Mouse (Mus musculus) stomach, embryonic 15.5 days (tissue): Measurements from ENCODE around the gene Gnai2. TPM values are rescaled to one million over a fixed set of nuclear protein-coding genes. Genes with fewer than 3 reads are reported as not detected.

ENCODE experiments used
- ATAC-seq: fragments of 200-750 bp; cut with Nextera tagmentation; 2 replicates; pipeline ENCODE4 v1.8.0; 2017; ENCODE audit warnings: low read depth, moderate number of reproducible peaks, moderate TSS enrichment; ENCODE audit not compliant: insufficient read depth, low FRiP score
- H3K27ac ChIP-seq: fragments of 300-500 bp; sonication (generic); 2 replicates; pipeline ENCODE4 v1.5.1; 2015; ENCODE audit warnings: mild to moderate bottlenecking, inconsistent platforms
- H3K27me3 ChIP-seq: fragments of 300-500 bp; sonication (generic); replicated peaks from 2 replicates; pipeline ENCODE4 v1.6.1; 2015; ENCODE audit warnings: inconsistent platforms
- H3K36me3 ChIP-seq: fragments of 300-500 bp; sonication (generic); 2 replicates; pipeline ENCODE4 v1.6.1; 2015; ENCODE audit warnings: inconsistent platforms
- H3K4me1 ChIP-seq: fragments of 300-500 bp; sonication (generic); 2 replicates; pipeline ENCODE4 v1.6.1; 2015; ENCODE audit warnings: inconsistent platforms
- H3K4me2 ChIP-seq: fragments of 300-500 bp; sonication (generic); 2 replicates; pipeline ENCODE4 v1.6.1; 2015; ENCODE audit warnings: mild to moderate bottlenecking, inconsistent platforms
- H3K4me3 ChIP-seq: fragments of 300-500 bp; sonication (generic); replicated peaks from 2 replicates; pipeline ENCODE4 v1.5.1; 2015; ENCODE audit warnings: inconsistent platforms
- H3K9ac ChIP-seq: fragments of 300-500 bp; sonication (generic); 2 replicates; pipeline ENCODE4 v1.6.1; 2015; ENCODE audit warnings: inconsistent platforms
- H3K9me3 ChIP-seq: fragments of 300-500 bp; sonication (generic); 2 replicates; pipeline ENCODE4 v1.6.1; 2016; ENCODE audit warnings: inconsistent platforms
- WGBS: fragments of 180-500 bp; shearing (Covaris S2); methylation state at CpG from one replicate; pipeline ENCODE4 v1.1.7; 2015; 5-methylcytosine and 5-hydroxymethylcytosine counted together
- polyA plus RNA-seq: library from polyadenylated mRNA; unstranded; fragments of >200 nt; fragmentation: Nextera tagmentation; extraction: Ambion mirVana; gene quantifications from 2 replicates; pipeline ENCODE4 v1.2.1, GENCODE M21; 2015

The Gnai2 gene
- polyA plus RNA-seq, 1 experiment from 2014 or later = 371 TPM

GRCm38 (mm10) chr9:107668916-107669315 lies 33.7 kb upstream of the Gnai2 start:
- Histone ChIP-seq H3K9me3 (no peaks in the 10 kb centered on the region), H3K36me3 (no peaks in the 10 kb centered on the region), H3K4me2 (no peak overlapping the region), H3K9ac (no peak overlapping the region), H3K4me1 (peaks cover 16% of the 10 kb centered on the region), H3K27me3 (peaks cover 14% of the 10 kb centered on the region), H3K4me3 (no peak overlapping the region), H3K27ac (peak overlapping the region; percentile 49; the same call in 1 of the 2 replicates)
- ATAC-seq = no peak; the same call in 1 of the 2 replicates
- WGBS = 68% methylated on average over 3 of the region's 3 CpGs

- Histone ChIP-seq H3K9ac (no peak overlapping the region), H3K36me3 (no peaks in the 10 kb centered on the region), H3K4me3 (no peak overlapping the region), H3K9me3 (no peaks in the 10 kb centered on the region), H3K27me3 (peaks cover 14% of the 10 kb centered on the region), H3K27ac (peak overlapping the region; percentile 40; the same call in 1 of the 2 replicates), H3K4me2 (peak overlapping the region; percentile 92), H3K4me1 (peaks cover 16% of the 10 kb centered on the region)
- no peak for ATAC-seq
- 52% methylated on average over 8 of the region's 8 CpGs for WGBS
These were observed 32.8 kb upstream of the Gnai2 start for GRCm38 (mm10) chr9:107668011-107668410.

GRCm38 (mm10) chr9:107667219-107667618 lies 32.1 kb upstream of the Gnai2 start:
- peaks cover 14% of the 10 kb centered on the region for H3K27me3 ChIP-seq
- WGBS = under 1% methylated on average over 24 of the region's 24 CpGs
- no peaks in the 10 kb centered on the region for H3K36me3 ChIP-seq
- H3K4me2 ChIP-seq = peak overlapping the region; percentile 92
- peak; percentile 88 for ATAC-seq
- no peaks in the 10 kb centered on the region for H3K9me3 ChIP-seq
- H3K4me1 ChIP-seq = peaks cover 16% of the 10 kb centered on the region
- H3K4me3 ChIP-seq = peak overlapping the region; percentile 46
- peak overlapping the region; percentile 47 for H3K9ac ChIP-seq
- no peak overlapping the region for H3K27ac ChIP-seq

- Histone ChIP-seq H3K27me3 (peaks cover 14% of the 10 kb centered on the region), H3K36me3 (no peaks in the 10 kb centered on the region), H3K9ac (peak overlapping the region; percentile 47), H3K9me3 (no peaks in the 10 kb centered on the region), H3K4me1 (peaks cover 16% of the 10 kb centered on the region), H3K4me2 (peak overlapping the region; percentile 92), H3K27ac (no peak overlapping the region), H3K4me3 (peak overlapping the region; percentile 46)
- ATAC-seq = no peak
- WGBS = under 1% methylated on average over 30 of the region's 30 CpGs
These were observed 31.6 kb upstream of the Gnai2 start for GRCm38 (mm10) chr9:107666751-107667205.

- H3K4me2 ChIP-seq = 0 out of 2 replicates have a peak overlapping the region, but pooled peaks have one; percentile 1
- no peaks in the 10 kb centered on the region for H3K36me3 ChIP-seq
- 0 out of 2 replicates have a peak overlapping the region, but pooled peaks have one; percentile 46 for H3K4me3 ChIP-seq
- H3K4me1 ChIP-seq = peaks cover 18% of the 10 kb centered on the region
- H3K9ac ChIP-seq = no peak overlapping the region
- no peaks in the 10 kb centered on the region for H3K9me3 ChIP-seq
- no peak for ATAC-seq
- no peak overlapping the region for H3K27ac ChIP-seq
- peaks cover 14% of the 10 kb centered on the region for H3K27me3 ChIP-seq
- WGBS = 78% methylated on average over 7 of the region's 7 CpGs
These were observed 30.1 kb upstream of the Gnai2 start for GRCm38 (mm10) chr9:107665308-107665707.

GRCm38 (mm10) chr9:107663525-107663924 lies 28.4 kb upstream of the Gnai2 start:
- H3K27me3 ChIP-seq = peaks cover 14% of the 10 kb centered on the region
- H3K36me3 ChIP-seq = no peaks in the 10 kb centered on the region
- H3K9ac ChIP-seq = no peak overlapping the region
- peaks cover 18% of the 10 kb centered on the region for H3K4me1 ChIP-seq
- no peak overlapping the region for H3K27ac ChIP-seq
- ATAC-seq = no peak
- 65% methylated on average over 9 of the region's 9 CpGs for WGBS
- H3K9me3 ChIP-seq = no peaks in the 10 kb centered on the region
- no peak overlapping the region for H3K4me2 ChIP-seq
- no peak overlapping the region for H3K4me3 ChIP-seq

GRCm38 (mm10) chr9:107662342-107662741 lies 27.2 kb upstream of the Gnai2 start:
- H3K27me3 ChIP-seq = peaks cover 14% of the 10 kb centered on the region
- 68% methylated on average over 8 of the region's 8 CpGs for WGBS
- ATAC-seq = no peak

GRCm38 (mm10) chr9:107660777-107661176 lies 25.6 kb upstream of the Gnai2 start:
- WGBS = 57% methylated on average over 3 of the region's 3 CpGs
- Histone ChIP-seq H3K4me1 (peaks cover 3% of the 10 kb centered on the region; the same call in 1 of the 2 replicates), H3K9me3 (no peaks in the 10 kb centered on the region), H3K27me3 (peaks cover 6% of the 10 kb centered on the region), H3K27ac (0 out of 2 replicates have a peak overlapping the region, but pooled peaks have one; percentile 32), H3K4me2 (no peak overlapping the region), H3K4me3 (no peak overlapping the region), H3K36me3 (no peaks in the 10 kb centered on the region), H3K9ac (no peak overlapping the region)
- no peak; the same call in 1 of the 2 replicates for ATAC-seq

More at GRCm38 (mm10) chr9:107662342-107662741, 27.2 kb upstream of the Gnai2 start:
- Histone ChIP-seq H3K4me2 (no peak overlapping the region), H3K27ac (no peak overlapping the region), H3K4me3 (no peak overlapping the region), H3K4me1 (peaks cover 16% of the 10 kb centered on the region), H3K9ac (no peak overlapping the region), H3K36me3 (no peaks in the 10 kb centered on the region), H3K9me3 (no peaks in the 10 kb centered on the region)

GRCm38 (mm10) chr9:107659961-107660360 lies 24.8 kb upstream of the Gnai2 start:
- no peak overlapping the region for H3K4me3 ChIP-seq
- no peak overlapping the region for H3K9ac ChIP-seq
- H3K27ac ChIP-seq = peak overlapping the region; percentile 32
- no peaks in the 10 kb centered on the region for H3K27me3 ChIP-seq
- H3K36me3 ChIP-seq = no peaks in the 10 kb centered on the region
- H3K9me3 ChIP-seq = no peaks in the 10 kb centered on the region
- ATAC-seq = no peak
- H3K4me2 ChIP-seq = no peak overlapping the region
- 87% methylated on average over 3 of the region's 3 CpGs for WGBS
- 0 out of 2 replicates have a peak, but pooled peaks cover 3% of the 10 kb centered on the region for H3K4me1 ChIP-seq

- Histone ChIP-seq H3K9ac (no peak overlapping the region), H3K4me3 (no peak overlapping the region), H3K9me3 (no peaks in the 10 kb centered on the region), H3K4me2 (no peak overlapping the region), H3K27me3 (no peaks in the 10 kb centered on the region), H3K27ac (peak overlapping the region; percentile 26; the same call in 1 of the 2 replicates), H3K4me1 (0 out of 2 replicates have a peak, but pooled peaks cover 3% of the 10 kb centered on the region), H3K36me3 (no peaks in the 10 kb centered on the region)
- ATAC-seq = no peak; the same call in 1 of the 2 replicates
- WGBS = 70% methylated on average over 10 of the region's 10 CpGs
These were observed 24.4 kb upstream of the Gnai2 start for GRCm38 (mm10) chr9:107659551-107659950.

- no peak overlapping the region for H3K4me2 ChIP-seq
- H3K9me3 ChIP-seq = no peaks in the 10 kb centered on the region
- no peak for ATAC-seq
- H3K4me1 ChIP-seq = 0 out of 2 replicates have a peak, but pooled peaks cover 3% of the 10 kb centered on the region
- 85% methylated on average over 6 of the region's 6 CpGs for WGBS
- H3K4me3 ChIP-seq = no peak overlapping the region
- no peaks in the 10 kb centered on the region for H3K36me3 ChIP-seq
- no peaks in the 10 kb centered on the region for H3K27me3 ChIP-seq
- H3K27ac ChIP-seq = no peak overlapping the region
- no peak overlapping the region for H3K9ac ChIP-seq
These were observed 22.9 kb upstream of the Gnai2 start for GRCm38 (mm10) chr9:107658096-107658495.

- WGBS = 89% methylated on average over 5 of the region's 5 CpGs
- H3K4me3 ChIP-seq = no peak overlapping the region
- no peak overlapping the region for H3K9ac ChIP-seq
- no peak overlapping the region for H3K4me2 ChIP-seq
- H3K9me3 ChIP-seq = no peaks in the 10 kb centered on the region
- no peaks in the 10 kb centered on the region for H3K36me3 ChIP-seq
- no peak for ATAC-seq
- H3K4me1 ChIP-seq = 0 out of 2 replicates have a peak, but pooled peaks cover 3% of the 10 kb centered on the region
- H3K27ac ChIP-seq = no peak overlapping the region
- no peaks in the 10 kb centered on the region for H3K27me3 ChIP-seq
These were observed 22.0 kb upstream of the Gnai2 start for GRCm38 (mm10) chr9:107657144-107657543.
